In genomic region chr16:76323141-76323540, GRCm38 (mm10) we compare ENCODE assay signal across 22 mouse cellular contexts. TPM values are rescaled to one million over a fixed set of nuclear protein-coding genes. Genes with fewer than 3 reads are reported as not detected.
DNase-seq lines count a peak whose midpoint lies in the region; ATAC-seq and TF ChIP-seq lines count a peak whose summit lies in the region.
"Had no signal": no experiment of that assay in that cellular context is flagged by ENCODE, and none has a peak within 500 bp of the region (broad histone marks: within the 10 kb centered on the region; RNA-seq: fewer than 3 reads in every experiment).

No protein-coding gene starts in this region.

- ATAC-seq in heart, embryonic 12.5 days (ENCODE audit: insufficient number of reproducible peaks, low FRiP score), result peak; percentile 76
- peak; percentile 71 for ATAC-seq in liver, embryonic 16.5 days (ENCODE audit: low read depth)
- ATAC-seq in lung, postnatal 0 days, result no peak
- ATAC-seq: forebrain, embryonic 16.5 days had no signal

- peaks cover 40% of the 10 kb centered on the region for H3K4me1 ChIP-seq in heart, embryonic 12.5 days (replicated peaks)
- H3K4me1 ChIP-seq in MEL (ENCODE audit: control insufficient read depth in 1 of 2, insufficient read depth in 2 of 2, low read length in 2 of 2), result peaks cover 30 to 37% of the 10 kb centered on the region in 2 experiments
- peaks cover 95% of the 10 kb centered on the region for H3K4me1 ChIP-seq in erythroblast, embryonic 14.5 days (ENCODE audit: control insufficient read depth)
- H3K4me1 ChIP-seq in liver, embryonic 16.5 days (ENCODE audit: control insufficient read depth, low read depth, low read length), result peaks cover 71% of the 10 kb centered on the region
- H3K4me1 ChIP-seq in lung, postnatal 0 days (ENCODE audit: insufficient read depth, low read depth, low read length), result peaks cover 8% of the 10 kb centered on the region; the same call in 1 of the 2 replicates

- no peak for TF ChIP-seq POLR2A in MEL (IDR thresholded peaks at IDR 0.05; ENCODE audit: control insufficient read depth in 1 of 2, insufficient read depth in 1 of 2, low read depth in 1 of 2, low read length in 2 of 2, poor library complexity in 1 of 2)

- DNase-seq in heart, postnatal 25 days (ENCODE audit: low spot score), result no peak
- no peak for DNase-seq in MEL (ENCODE audit: low read depth, low spot score)
- DNase-seq in cerebellum, adult 11 months, result no peak
- DNase-seq in lung, postnatal 0 days (ENCODE audit: low spot score), result no peak
- DNase-seq: adrenal gland, postnatal 36 days; B cell, adult 2 months; cerebellum, adult 8-10 months; kidney, adult 2 months; kidney, postnatal 10 days; lung, postnatal 36 days; right cerebral cortex, postnatal 14 days; spleen, adult 18-20 months; thymus, adult 2 months had no signal

- H3K9ac ChIP-seq in heart, embryonic 12.5 days, result no peak overlapping the region
- H3K9ac ChIP-seq in MEL (ENCODE audit: control insufficient read depth, low read depth, low read length, poor library complexity, severe bottlenecking), result peak overlapping the region; percentile 45
- H3K9ac ChIP-seq in liver, embryonic 16.5 days (ENCODE audit: low read depth, low read length), result peak overlapping the region; percentile 49
- H3K9ac ChIP-seq in lung, postnatal 0 days (replicated peaks; ENCODE audit: low read depth), result no peak overlapping the region
- H3K9ac ChIP-seq: hindbrain, embryonic 12.5 days; limb, embryonic 15.5 days; midbrain, embryonic 12.5 days; stomach, embryonic 15.5 days had no signal

- 76% methylated on average over 2 of the region's 2 CpGs for WGBS in heart, embryonic 12.5 days
- 62% methylated on average over 2 of the region's 2 CpGs for WGBS in liver, embryonic 16.5 days (ENCODE audit: insufficient replicate concordance)
- 96% methylated on average over 2 of the region's 2 CpGs for WGBS in lung, postnatal 0 days

- H3K27me3 ChIP-seq in heart, embryonic 12.5 days (replicated peaks), result no peaks in the 10 kb centered on the region
- H3K27me3 ChIP-seq in MEL (ENCODE audit: control insufficient read depth in 1 of 2, insufficient read depth in 2 of 2, low read length in 2 of 2), result no peaks in the 10 kb centered on the region
- no peaks in the 10 kb centered on the region for H3K27me3 ChIP-seq in erythroblast, embryonic 14.5 days (ENCODE audit: control insufficient read depth)
- no peaks in the 10 kb centered on the region for H3K27me3 ChIP-seq in liver, embryonic 16.5 days (ENCODE audit: control insufficient read depth, insufficient read depth, low read depth, low read length)
- H3K27me3 ChIP-seq in lung, postnatal 0 days (replicated peaks; ENCODE audit: insufficient read depth, low read length), result no peaks in the 10 kb centered on the region
- H3K27me3 ChIP-seq: hindbrain, embryonic 12.5 days; limb, embryonic 15.5 days; stomach, embryonic 15.5 days had no signal

- H3K36me3 ChIP-seq in heart, embryonic 12.5 days, result 0 out of 2 replicates have a peak, but pooled peaks cover 1% of the 10 kb centered on the region
- peaks cover 2 to 57% of the 10 kb centered on the region in 2 experiments; a peak in 3 of 4 replicates for H3K36me3 ChIP-seq in MEL (ENCODE audit: control insufficient read depth in 1 of 2, insufficient read depth in 2 of 2, low read length in 2 of 2)
- H3K36me3 ChIP-seq in erythroblast, embryonic 14.5 days (ENCODE audit: control insufficient read depth), result peaks cover 76% of the 10 kb centered on the region
- H3K36me3 ChIP-seq in liver, embryonic 16.5 days (ENCODE audit: control insufficient read depth, insufficient read depth), result no peaks in the 10 kb centered on the region
- H3K36me3 ChIP-seq in lung, postnatal 0 days (ENCODE audit: insufficient read depth, low read length), result no peaks in the 10 kb centered on the region
- H3K36me3 ChIP-seq: hindbrain, embryonic 12.5 days; limb, embryonic 15.5 days; midbrain, embryonic 12.5 days; stomach, embryonic 15.5 days had no signal

- peak overlapping the region; percentile 60; the same call in 1 of the 2 replicates for H3K27ac ChIP-seq in heart, embryonic 12.5 days (ENCODE audit: poor library complexity, severe bottlenecking)
- peak overlapping the region; percentile 99 for H3K27ac ChIP-seq in MEL (ENCODE audit: control insufficient read depth, low read depth, low read length)
- H3K27ac ChIP-seq in liver, embryonic 16.5 days (ENCODE audit: low read length), result peak overlapping the region; percentile 92
- no peak overlapping the region for H3K27ac ChIP-seq in lung, postnatal 0 days (ENCODE audit: low read length)
- H3K27ac ChIP-seq: embryonic facial prominence, embryonic 10.5 days; hindbrain, embryonic 12.5 days; limb, embryonic 15.5 days; stomach, embryonic 15.5 days had no signal

- peaks cover 9% of the 10 kb centered on the region for H3K79me2 ChIP-seq in MEL (ENCODE audit: control insufficient read depth, insufficient read depth, low read length, poor library complexity)

- TF ChIP-seq CTCF in MEL (IDR thresholded peaks at IDR 0.05 in 2 of 3, conservative IDR thresholded peaks at IDR 0.05 in 1 of 3; ENCODE audit: control insufficient read depth in 1 of 3, insufficient read depth in 1 of 3, low read depth in 2 of 3, low read length in 3 of 3, poor library complexity in 1 of 3, severe bottlenecking in 1 of 3), result no peak
- no peak for TF ChIP-seq CTCF in lung, postnatal 0 days (IDR thresholded peaks at IDR 0.05)

- TF ChIP-seq RAD21 in MEL (IDR thresholded peaks at IDR 0.05; ENCODE audit: low read depth, low read length), result no peak

- no peak for TF ChIP-seq EP300 in MEL (IDR thresholded peaks at IDR 0.05; ENCODE audit: low read depth in 1 of 2, low read length in 2 of 2)
- no peak for TF ChIP-seq EP300 in lung, postnatal 0 days (IDR thresholded peaks at IDR 0.05)

- H3K4me3 ChIP-seq in heart, embryonic 12.5 days, result no peak overlapping the region
- H3K4me3 ChIP-seq in MEL (ENCODE audit: control insufficient read depth in 1 of 2, insufficient read depth in 1 of 2, low read depth in 2 of 2, low read length in 2 of 2), result no peak overlapping the region
- peak overlapping the region; percentile 61 for H3K4me3 ChIP-seq in erythroblast, embryonic 14.5 days (replicated peaks)
- peak overlapping the region; percentile 46 for H3K4me3 ChIP-seq in liver, embryonic 16.5 days (ENCODE audit: low read depth, low read length)
- no peak overlapping the region for H3K4me3 ChIP-seq in lung, postnatal 0 days (ENCODE audit: low read depth, low read length)
- H3K4me3 ChIP-seq: embryonic facial prominence, embryonic 10.5 days; hindbrain, embryonic 12.5 days; limb, embryonic 15.5 days; midbrain, embryonic 12.5 days; stomach, embryonic 15.5 days had no signal

- no peaks in the 10 kb centered on the region for H3K9me3 ChIP-seq in heart, embryonic 12.5 days (replicated peaks)
- no peaks in the 10 kb centered on the region for H3K9me3 ChIP-seq in MEL (replicated peaks; ENCODE audit: insufficient read depth, low read length)
- no peaks in the 10 kb centered on the region for H3K9me3 ChIP-seq in erythroblast, embryonic 14.5 days (ENCODE audit: control insufficient read depth, low read length)
- no peaks in the 10 kb centered on the region for H3K9me3 ChIP-seq in liver, embryonic 16.5 days (replicated peaks; ENCODE audit: control insufficient read depth, low read length)
- no peaks in the 10 kb centered on the region for H3K9me3 ChIP-seq in lung, postnatal 0 days (ENCODE audit: low read length)
- H3K9me3 ChIP-seq: embryonic facial prominence, embryonic 10.5 days; hindbrain, embryonic 12.5 days; limb, embryonic 15.5 days; midbrain, embryonic 12.5 days; stomach, embryonic 15.5 days had no signal

- intact Hi-C loops in heart, postnatal 25 days (cut with DNase I), result loop anchor here (5.0 kb wide), 1 partner anchor 36 kb away; no protein-coding TSS in a partner anchor

- no peak overlapping the region for H3K4me2 ChIP-seq in heart, embryonic 12.5 days
- H3K4me2 ChIP-seq in liver, embryonic 16.5 days (ENCODE audit: low read depth, low read length), result peak overlapping the region; percentile 66
- H3K4me2 ChIP-seq in lung, postnatal 0 days (replicated peaks; ENCODE audit: low read depth, low read length), result no peak overlapping the region
- H3K4me2 ChIP-seq: hindbrain, embryonic 12.5 days; limb, embryonic 15.5 days; midbrain, embryonic 12.5 days; stomach, embryonic 15.5 days had no signal

TF ChIP-seq in MEL, 35 proteins besides CTCF, POLR2A, EP300 and RAD21:
- no peak for TF ChIP-seq RCOR1 (IDR thresholded peaks at IDR 0.05; ENCODE audit: low read depth, low read length)
- TF ChIP-seq POLR2AphosphoS5 (IDR thresholded peaks at IDR 0.05; ENCODE audit: borderline replicate concordance, low read depth, low read length), result no peak
- no peak for TF ChIP-seq MXI1 (IDR thresholded peaks at IDR 0.05; ENCODE audit: low read depth, low read length)
- TF ChIP-seq ZKSCAN1 (IDR thresholded peaks at IDR 0.05; ENCODE audit: low read depth, low read length), result no peak
- no peak for TF ChIP-seq MEF2A (IDR thresholded peaks at IDR 0.05; ENCODE audit: extremely low read depth, insufficient replicate concordance, low read depth, low read length, poor library complexity, severe bottlenecking)
- TF ChIP-seq USF2 (IDR thresholded peaks at IDR 0.05; ENCODE audit: borderline replicate concordance in 1 of 2, insufficient read depth in 1 of 2, low read depth in 1 of 2, low read length in 2 of 2), result no peak
- no peak for TF ChIP-seq BHLHE40 (IDR thresholded peaks at IDR 0.05; ENCODE audit: borderline replicate concordance, low read depth, low read length)
- no peak for TF ChIP-seq ZMIZ1 (IDR thresholded peaks at IDR 0.05; ENCODE audit: low read depth, low read length)
- no peak for TF ChIP-seq TCF12 (IDR thresholded peaks at IDR 0.05; ENCODE audit: low read depth, low read length)

RNA-seq across cellular contexts. Expression of gene Nrip1, which starts 50.5 kb away (rescaled TPM):
- polyA plus RNA-seq in heart, embryonic 12.5 days (2016; fragmentation: Nextera tagmentation; extraction: Ambion mirVana), result 28.5 and 29.6 TPM in 2 replicates
- total RNA-seq in heart, postnatal 25 days (2021), result 10 to 100 TPM; 23.4 to 27.3 TPM
- 13.6 and 16.2 TPM in 2 replicates for total RNA-seq in MEL (2012; rRNA removed)
- 10 to 100 TPM; 21.1 to 42.6 TPM for polyA plus RNA-seq in MEL (2012; ENCODE audit: insufficient read depth in 1 of 2, insufficient read length in 2 of 2, low read depth in 1 of 2, low replicate concordance in 2 of 2, missing spikeins in 1 of 2)
- 0.55 and 0.77 TPM in 2 replicates for polyA plus RNA-seq in erythroblast, embryonic 14.5 days (2012)
- 17.4 TPM in 2 replicates for polyA plus RNA-seq in liver, embryonic 16.5 days (2015; fragmentation: Nextera tagmentation; extraction: Ambion mirVana)
- polyA plus RNA-seq in lung, postnatal 0 days (2015; fragmentation: Nextera tagmentation; extraction: Ambion mirVana), result 25.3 and 29.6 TPM in 2 replicates

Comparison
In these comparisons a context has a peak if more than half of its experiments do, and no peak if none do; other contexts are left out.
1. H3K4me3 ChIP-seq: peak in erythroblast, embryonic 14.5 days (single experiment) and liver, embryonic 16.5 days (single experiment); none in heart, embryonic 12.5 days (single experiment), MEL (0 of 2) and lung, postnatal 0 days (single experiment).
2. H3K9ac ChIP-seq: peak in MEL (single experiment) and liver, embryonic 16.5 days (single experiment); none in heart, embryonic 12.5 days (single experiment) and lung, postnatal 0 days (single experiment).
3. RNA of gene Nrip1, which starts 50.5 kb away (polyA plus RNA-seq): 21.1 to 42.6 TPM in MEL, 28.5 to 29.6 TPM in heart, embryonic 12.5 days, 25.3 to 29.6 TPM in lung, postnatal 0 days and 17.4 TPM in liver, embryonic 16.5 days; 0.55 to 0.77 TPM in erythroblast, embryonic 14.5 days; every median in the first group is over 10 times any median in the second.